Mouse (Mus musculus): ENCODE measurements at regions not wholly inside any gene's neighbourhood (a gene's known extent, or its start where the extent isn't known, plus 50 kb on each side); places are given as distances from the start of the nearest gene placed in this dataset.

DNA sequence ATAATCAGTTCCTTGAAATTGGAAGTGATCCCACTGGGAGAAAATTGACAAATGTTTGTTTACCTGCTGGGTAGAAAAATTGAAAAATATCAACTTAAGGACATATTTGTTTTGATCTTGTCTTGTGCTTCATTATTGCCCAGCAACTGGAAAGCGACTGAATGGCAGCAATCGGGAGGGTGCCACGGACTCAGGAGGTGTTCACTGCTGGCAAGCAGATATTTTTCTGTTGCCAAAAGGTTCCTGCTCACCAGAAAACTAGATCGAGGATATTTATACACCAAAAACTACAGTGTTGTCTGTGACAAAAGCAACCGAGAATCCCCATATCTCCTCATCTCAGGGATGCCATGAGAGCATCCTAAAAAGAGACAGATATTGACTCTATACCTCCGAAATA lies 71.4 kb downstream of the Gm21833 start:
- DNase-seq: no peak

- no peak for DNase-seq
These were observed 92.4 kb downstream of the Gm21833 start for GRCm38 (mm10) chr16:82920533-82920932.

- peak; percentile 19 for DNase-seq
These were observed 130.8 kb downstream of the Gm21833 start for GRCm38 (mm10) chr16:82958951-82959350.

GRCm38 (mm10) chr16:82991705-82992104 lies 163.5 kb downstream of the Gm21833 start:
- DNase-seq: no peak

GRCm38 (mm10) chr16:82997861-82998260 lies 169.7 kb downstream of the Gm21833 start:
- peak; percentile 11 for DNase-seq

GRCm38 (mm10) chr16:83021311-83021710 lies 193.1 kb downstream of the Gm21833 start:
- DNase-seq: no peak

DNA sequence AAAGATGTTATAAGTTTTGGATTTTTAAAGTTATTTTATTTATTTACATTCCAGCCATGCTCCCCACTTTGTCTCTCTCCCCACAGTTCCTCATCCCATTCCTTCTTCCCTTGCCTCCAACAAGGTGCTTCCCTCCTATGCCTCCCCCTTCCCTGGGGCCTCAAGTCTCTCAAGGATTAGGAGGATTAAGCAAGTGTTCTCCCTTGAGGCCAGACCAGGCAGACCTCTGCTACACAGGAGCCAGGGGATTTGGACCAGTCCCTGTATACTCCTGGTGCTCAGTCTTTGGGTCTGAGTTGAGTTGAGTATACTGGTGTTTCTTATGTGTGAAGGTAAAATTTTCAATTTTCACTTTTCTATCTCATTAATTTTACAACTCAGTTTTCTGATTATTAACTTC lies 235.2 kb downstream of the Gm21833 start:
- no peak for DNase-seq

GRCm38 (mm10) chr16:83071488-83071887 lies 243.3 kb downstream of the Gm21833 start:
- no peak for DNase-seq

DNA sequence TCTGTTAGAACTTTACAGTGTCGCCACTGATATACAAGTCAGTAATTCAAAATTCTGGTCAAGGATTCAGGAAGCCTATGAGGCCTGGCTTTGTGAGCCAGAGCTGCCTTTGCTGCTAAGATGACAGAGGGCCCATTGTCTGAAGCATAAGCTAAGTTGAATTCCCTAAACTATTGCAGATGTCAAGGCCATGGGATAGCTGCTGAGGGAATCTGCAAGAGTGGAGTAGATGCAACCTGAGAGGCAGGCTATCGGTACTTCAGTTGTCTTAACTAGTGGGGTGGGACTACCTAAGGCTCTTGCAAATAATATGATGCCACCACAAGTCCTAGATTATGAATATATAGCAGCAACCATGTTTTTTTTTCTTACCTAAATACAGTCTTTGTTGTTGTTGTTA lies 263.9 kb downstream of the Gm21833 start:
- no peak for DNase-seq

- no peak for DNase-seq
These were observed 282.9 kb downstream of the Gm21833 start for GRCm38 (mm10) chr16:83111128-83111527.

- no peak for DNase-seq
These were observed 303.7 kb downstream of the Gm21833 start for GRCm38 (mm10) chr16:83131876-83132275.

DNA sequence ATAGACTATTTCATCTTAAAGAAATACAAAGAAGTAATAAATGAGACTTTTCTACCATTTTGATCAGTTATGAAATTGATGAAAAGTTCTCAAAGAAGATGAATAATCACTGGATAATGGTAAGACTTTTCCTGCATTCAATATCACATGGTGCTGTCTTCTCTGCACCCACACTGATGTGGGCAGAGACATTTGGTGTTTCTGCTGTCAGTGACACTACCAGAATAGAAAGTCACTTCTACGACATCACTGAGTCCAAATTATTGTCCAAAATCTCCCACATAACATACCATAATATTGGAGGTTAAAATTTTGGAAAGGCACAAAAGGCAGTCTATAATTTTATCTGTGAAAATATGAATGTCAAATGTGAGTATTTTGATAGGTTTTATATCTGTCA lies 344.8 kb downstream of the Gm21833 start:
- DNase-seq: no peak

GRCm38 (mm10) chr16:83193441-83193953 lies 365.3 kb downstream of the Gm21833 start:
- DNase-seq: no peak

- DNase-seq: no peak
These were observed 369.6 kb downstream of the Gm21833 start for GRCm38 (mm10) chr16:83197812-83198211.

Data from retina, postnatal 1 day (tissue).